Mouse (Mus musculus): Measurements from ENCODE around the gene Nrap.

DNA sequence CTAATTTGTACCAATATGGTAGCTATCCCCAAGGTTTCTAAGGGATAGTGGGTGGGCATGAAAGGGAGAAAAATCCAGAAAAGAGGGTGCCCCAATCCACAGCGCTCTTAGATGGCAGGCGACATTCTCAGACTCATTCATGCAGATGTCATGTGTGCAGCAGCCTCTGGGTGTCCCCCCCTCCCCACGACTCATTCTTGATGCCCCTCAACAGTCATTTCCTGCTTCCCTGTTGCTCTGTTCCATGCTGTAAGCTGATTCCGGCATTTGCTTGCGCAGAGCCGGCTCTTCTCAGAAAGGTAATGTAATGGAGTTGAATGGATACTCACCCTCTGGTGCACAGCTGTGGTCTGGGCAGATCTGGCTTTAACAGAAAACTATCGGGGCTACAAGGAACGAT lies 40.5 kb upstream of the Nrap start:
- no peak for TF ChIP-seq NRF1 (IDR thresholded peaks at IDR 0.05; ENCODE audit: insufficient read depth, low read depth, low read length, poor library complexity, severe bottlenecking)
- TF ChIP-seq USF1 (IDR thresholded peaks at IDR 0.05; ENCODE audit: low read depth, low read length) = no peak
- no peak for TF ChIP-seq CHD2 (IDR thresholded peaks at IDR 0.05; ENCODE audit: low read length)
- TF ChIP-seq CTCF (IDR thresholded peaks at IDR 0.05 in 2 of 3, conservative IDR thresholded peaks at IDR 0.05 in 1 of 3; ENCODE audit: control insufficient read depth in 1 of 3, insufficient read depth in 1 of 3, low read depth in 2 of 3, low read length in 3 of 3, poor library complexity in 1 of 3, severe bottlenecking in 1 of 3) = peak; percentile 11 to 44 (median 37); a peak in 4 of 6 replicates
- no peak for TF ChIP-seq HCFC1 (IDR thresholded peaks at IDR 0.05; ENCODE audit: low read depth, low read length)
